In genomic region chr1:36571627-36572026, GRCm38 (mm10) we compare ENCODE assay signal across 8 mouse cellular contexts. TPM values are rescaled to one million over a fixed set of nuclear protein-coding genes. Genes with fewer than 3 reads are reported as not detected.
A peak's percentile ranks its signal among the peaks of the same experiment; 100 is the strongest.
DNase-seq lines count a peak whose midpoint lies in the region; ATAC-seq and TF ChIP-seq lines count a peak whose summit lies in the region.

No protein-coding gene starts in this region.

- H3K4me2 ChIP-seq in kidney, postnatal 0 days (ENCODE audit: low read length) = no peak overlapping the region

- no peaks in the 10 kb centered on the region for H3K27me3 ChIP-seq in heart, adult 2 months (ENCODE audit: control insufficient read depth, insufficient read depth, low read length)
- no peaks in the 10 kb centered on the region for H3K27me3 ChIP-seq in kidney, postnatal 0 days (ENCODE audit: insufficient read depth, low read length)
- peaks cover 84% of the 10 kb centered on the region for H3K27me3 ChIP-seq in megakaryocyte, embryonic 14.5 days (replicated peaks)

- ATAC-seq in kidney, postnatal 0 days (replicated peaks; ENCODE audit: low FRiP score, low read depth) = peak; percentile 40; the same call in 1 of the 2 replicates
- ATAC-seq in cerebellum, adult (ENCODE audit: insufficient number of reproducible peaks, low FRiP score, low TSS enrichment) = no peak

- no peak overlapping the region for H3K9ac ChIP-seq in heart, adult 2 months (ENCODE audit: low read depth, low read length)
- no peak overlapping the region for H3K9ac ChIP-seq in kidney, postnatal 0 days (ENCODE audit: low read depth, low read length)

- no peak for TF ChIP-seq CTCF in heart, adult 2 months (IDR thresholded peaks at IDR 0.05)
- no peak for TF ChIP-seq CTCF in kidney, postnatal 0 days (IDR thresholded peaks at IDR 0.05; ENCODE audit: low read depth)

- H3K4me3 ChIP-seq in heart, adult 2 months = no peak overlapping the region
- no peak overlapping the region for H3K4me3 ChIP-seq in kidney, postnatal 0 days (replicated peaks; ENCODE audit: low read depth, low read length)
- H3K4me3 ChIP-seq in megakaryocyte, embryonic 14.5 days (replicated peaks) = peak overlapping the region; percentile 79

- TF ChIP-seq POLR2A in heart, adult 2 months (IDR thresholded peaks at IDR 0.05; ENCODE audit: insufficient read depth, low read depth, low read length) = no peak

- peaks cover 45% of the 10 kb centered on the region for H3K4me1 ChIP-seq in heart, adult 2 months (ENCODE audit: control insufficient read depth, insufficient read depth, low read length)
- H3K4me1 ChIP-seq in kidney, postnatal 0 days (replicated peaks; ENCODE audit: insufficient read depth, low read length) = peaks cover 44% of the 10 kb centered on the region
- peaks cover 43% of the 10 kb centered on the region for H3K4me1 ChIP-seq in megakaryocyte, embryonic 14.5 days

- H3K27ac ChIP-seq in heart, adult 2 months = peak overlapping the region; percentile 34
- no peak overlapping the region for H3K27ac ChIP-seq in kidney, postnatal 0 days

- no peaks in the 10 kb centered on the region for H3K9me3 ChIP-seq in kidney, postnatal 0 days (replicated peaks; ENCODE audit: low read length)
- H3K9me3 ChIP-seq in megakaryocyte, embryonic 14.5 days = no peaks in the 10 kb centered on the region

- intact Hi-C loops in heart, adult 2 months (cut with DNase I) = no loop called here

- H3K79me2 ChIP-seq in heart, adult 2 months (replicated peaks; ENCODE audit: control insufficient read depth, insufficient read depth, low read length) = no peaks in the 10 kb centered on the region

- WGBS in heart, adult 2 months = 25% methylated on average over 6 of the region's 6 CpGs
- WGBS in kidney, postnatal 0 days = 37% methylated on average over 6 of the region's 6 CpGs

- DNase-seq in heart, adult 2 months = peak; percentile 69 to 74
- no peak for DNase-seq in heart, adult 8-10 months (ENCODE audit: low spot score)
- peak; percentile 29 for DNase-seq in gastrocnemius, postnatal 10 days
- peak; percentile 63 for DNase-seq in kidney, postnatal 0 days (ENCODE audit: low spot score)
- DNase-seq in cerebellum, postnatal 4 days (ENCODE audit: low spot score in 2 of 2) = no peak
- DNase-seq in frontal cortex, postnatal 10 days (ENCODE audit: low spot score in 2 of 2) = no peak

- 0 out of 2 replicates have a peak, but pooled peaks have one; percentile 7 for TF ChIP-seq EP300 in heart, adult 2 months (IDR thresholded peaks at IDR 0.05; ENCODE audit: insufficient read depth, low read depth, low read length)

- no peaks in the 10 kb centered on the region for H3K36me3 ChIP-seq in heart, adult 2 months (ENCODE audit: control insufficient read depth, insufficient read depth, low read length)
- H3K36me3 ChIP-seq in kidney, postnatal 0 days (ENCODE audit: insufficient read depth, low read length) = no peaks in the 10 kb centered on the region
- H3K36me3 ChIP-seq in megakaryocyte, embryonic 14.5 days (replicated peaks; ENCODE audit: low read length) = no peaks in the 10 kb centered on the region

RNA-seq across cellular contexts. Expression of gene Sema4c, which starts 13.5 kb away (rescaled TPM):
- 10 to 100 TPM; 10.6 to 11.1 TPM for total RNA-seq in heart, adult 2 months (2021)
- polyA plus RNA-seq in heart, adult 2 months (2012; rRNA removed) = 12.7 and 15.2 TPM in 2 replicates
- 10 to 100 TPM; 10.8 to 13.4 (median 11.2) TPM for total RNA-seq in heart, adult 8-10 months (2022)
- 10 to 100 TPM; 16.3 to 22.4 TPM for total RNA-seq in gastrocnemius, postnatal 10 days (2021)
- 13.5 and 14.7 TPM in 2 replicates for polyA plus RNA-seq in kidney, postnatal 0 days (2015; fragmentation: Nextera tagmentation; extraction: Ambion mirVana)
- 1.3 TPM in 1 of 2 replicates, not detected in the other for polyA plus RNA-seq in megakaryocyte, embryonic 14.5 days (2012; ENCODE audit: insufficient read depth, low replicate concordance)

RNA-seq across cellular contexts. Expression of gene Ankrd39, which starts 24.4 kb away (rescaled TPM):
- total RNA-seq in heart, adult 2 months (2021) = 1 to 10 TPM; 6.2 to 6.3 TPM
- 11.1 TPM in 2 replicates for polyA plus RNA-seq in heart, adult 2 months (2012; rRNA removed)
- 1 to 10 TPM; 5.4 to 8.2 (median 7.1) TPM for total RNA-seq in heart, adult 8-10 months (2022)
- 10 to 100 TPM; 10.9 to 11.4 TPM for total RNA-seq in gastrocnemius, postnatal 10 days (2021)
- polyA plus RNA-seq in kidney, postnatal 0 days (2015; fragmentation: Nextera tagmentation; extraction: Ambion mirVana) = 22.0 and 24.6 TPM in 2 replicates
- polyA plus RNA-seq in megakaryocyte, embryonic 14.5 days (2012; ENCODE audit: insufficient read depth, low replicate concordance) = 7.9 and 10.2 TPM in 2 replicates

RNA-seq across cellular contexts. Expression of gene Gm42417, which starts 32.4 kb away (rescaled TPM):
- total RNA-seq in heart, adult 2 months (2021) = 100 to 1,000 TPM; 148 to 172 TPM
- 0.09 TPM in 1 of 2 replicates, not detected in the other for polyA plus RNA-seq in heart, adult 2 months (2012; rRNA removed)
- 100 to 1,000 TPM; 132 to 332 (median 244) TPM for total RNA-seq in heart, adult 8-10 months (2022)
- 100 to 1,000 TPM; 193 to 229 TPM for total RNA-seq in gastrocnemius, postnatal 10 days (2021)
- polyA plus RNA-seq in kidney, postnatal 0 days (2015; fragmentation: Nextera tagmentation; extraction: Ambion mirVana) = not detected in 2 replicates
- polyA plus RNA-seq in megakaryocyte, embryonic 14.5 days (2012; ENCODE audit: insufficient read depth, low replicate concordance) = not detected in 2 replicates

RNA-seq across cellular contexts. Expression of gene Ankrd23, which starts 34.9 kb away (rescaled TPM):
- 100 to 1,000 TPM; 310 to 338 TPM for total RNA-seq in heart, adult 2 months (2021)
- polyA plus RNA-seq in heart, adult 2 months (2012; rRNA removed) = 397 and 412 TPM in 2 replicates
- 100 to 1,000 TPM; 251 to 540 (median 405) TPM for total RNA-seq in heart, adult 8-10 months (2022)
- 100 to 1,000 TPM; 419 to 469 TPM for total RNA-seq in gastrocnemius, postnatal 10 days (2021)
- 8.7 and 10.9 TPM in 2 replicates for polyA plus RNA-seq in kidney, postnatal 0 days (2015; fragmentation: Nextera tagmentation; extraction: Ambion mirVana)
- polyA plus RNA-seq in megakaryocyte, embryonic 14.5 days (2012; ENCODE audit: insufficient read depth, low replicate concordance) = 2.7 and 5.6 TPM in 2 replicates

RNA-seq across cellular contexts. Expression of gene Cnnm3, which starts 60.0 kb away (rescaled TPM):
- 10 to 100 TPM; 11.1 to 15.1 TPM for total RNA-seq in heart, adult 2 months (2021)
- 14.1 and 15.6 TPM in 2 replicates for polyA plus RNA-seq in heart, adult 2 months (2012; rRNA removed)
- total RNA-seq in heart, adult 8-10 months (2022) = 10 to 100 TPM in 3 of 4 experiments, 1 to 10 TPM in 1; 8.6 to 16.3 (median 11.7) TPM
- total RNA-seq in gastrocnemius, postnatal 10 days (2021) = 10 to 100 TPM; 14.5 to 18.2 TPM
- 3.4 and 3.8 TPM in 2 replicates for polyA plus RNA-seq in kidney, postnatal 0 days (2015; fragmentation: Nextera tagmentation; extraction: Ambion mirVana)
- 9.6 and 10.5 TPM in 2 replicates for polyA plus RNA-seq in megakaryocyte, embryonic 14.5 days (2012; ENCODE audit: insufficient read depth, low replicate concordance)

Comparison
In these comparisons a context has a peak if more than half of its experiments do, and no peak if none do; other contexts are left out.
1. DNase-seq: peak in heart, adult 2 months (2 of 2), gastrocnemius, postnatal 10 days (single experiment) and kidney, postnatal 0 days (single experiment); none in heart, adult 8-10 months (single experiment), cerebellum, postnatal 4 days (0 of 2) and frontal cortex, postnatal 10 days (0 of 2).